Mouse (Mus musculus): ENCODE measurements at regions not wholly inside any gene's neighbourhood (a gene's known extent, or its start where the extent isn't known, plus 50 kb on each side); places are given as distances from the start of the nearest gene placed in this dataset.

- ATAC-seq (ENCODE audit: low read depth) (no peak), DNase-seq (no peak)
- Histone ChIP-seq H3K27me3 (no peaks in the 10 kb centered on the region; the same call in 1 of the 2 replicates), H3K4me1 (replicated peaks) (no peaks in the 10 kb centered on the region), H3K9ac (no peak overlapping the region), H3K36me3 (no peaks in the 10 kb centered on the region), H3K27ac (no peak overlapping the region), H3K4me3 (replicated peaks) (no peak overlapping the region), H3K9me3 (replicated peaks) (no peaks in the 10 kb centered on the region), H3K4me2 (no peak overlapping the region)
- WGBS (ENCODE audit: insufficient replicate concordance) = 65% methylated on average over 7 of the region's 7 CpGs
Measured at GRCm38 (mm10) chr13:92939032-92939431, 94.5 kb downstream of the Mtx3 start.

DNA sequence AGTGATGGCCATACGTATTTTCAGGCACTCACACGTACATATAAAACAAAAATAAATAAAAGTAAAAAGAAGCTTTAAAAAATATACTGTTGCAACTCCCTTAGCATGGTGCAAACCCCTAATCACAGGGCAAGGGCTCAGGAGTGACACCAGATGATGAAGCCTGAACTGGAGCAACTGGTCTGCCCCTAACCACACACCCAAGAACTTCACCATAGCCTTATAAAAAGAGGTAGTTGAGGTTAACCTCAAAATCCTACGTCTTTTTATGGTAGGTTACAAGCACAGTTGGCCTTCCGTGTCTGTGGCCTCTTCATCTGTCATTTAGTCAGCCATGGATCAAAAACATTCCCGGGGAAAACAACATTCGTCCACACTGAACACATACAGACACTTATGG lies 96.0 kb downstream of the Mtx3 start:
- ATAC-seq (ENCODE audit: low read depth) = no peak
- no peaks in the 10 kb centered on the region for H3K9me3 ChIP-seq (replicated peaks)
- no peaks in the 10 kb centered on the region; the same call in 1 of the 2 replicates for H3K27me3 ChIP-seq
- no peak overlapping the region for H3K4me3 ChIP-seq (replicated peaks)
- DNase-seq = no peak
- no peaks in the 10 kb centered on the region for H3K4me1 ChIP-seq (replicated peaks)
- H3K9ac ChIP-seq = no peak overlapping the region
- 15% methylated on average over 6 of the region's 6 CpGs for WGBS (ENCODE audit: insufficient replicate concordance)
- H3K36me3 ChIP-seq = no peaks in the 10 kb centered on the region
- H3K4me2 ChIP-seq = no peak overlapping the region
- no peak overlapping the region for H3K27ac ChIP-seq

DNA sequence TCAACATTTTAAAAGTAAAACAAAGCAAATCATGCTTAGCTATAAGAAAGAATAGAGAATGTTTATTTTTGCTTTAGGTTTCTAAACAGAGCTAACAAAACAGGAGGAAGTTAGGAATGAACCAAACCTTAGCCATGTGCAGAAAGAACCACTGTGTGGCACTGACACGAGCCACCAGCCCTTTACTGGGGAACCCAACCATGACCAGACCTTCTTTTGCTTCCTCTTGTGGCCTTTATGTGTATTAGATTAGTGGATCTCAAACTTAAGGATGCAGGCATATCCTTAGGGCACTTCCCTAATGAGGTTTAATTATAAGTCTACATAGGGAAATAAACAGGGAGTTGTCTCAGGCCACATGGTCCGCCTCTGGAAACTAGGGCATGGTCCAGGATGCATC lies 104.0 kb downstream of the Mtx3 start:
- H3K9ac ChIP-seq = no peak overlapping the region
- 43% methylated on average over 2 of the region's 2 CpGs for WGBS (ENCODE audit: insufficient replicate concordance)
- H3K4me3 ChIP-seq (replicated peaks) = no peak overlapping the region
- H3K27me3 ChIP-seq = no peaks in the 10 kb centered on the region
- no peak overlapping the region for H3K27ac ChIP-seq
- H3K4me2 ChIP-seq = no peak overlapping the region
- no peaks in the 10 kb centered on the region for H3K4me1 ChIP-seq (replicated peaks)
- DNase-seq (no peak), ATAC-seq (ENCODE audit: low read depth) (no peak)
- H3K36me3 ChIP-seq = no peaks in the 10 kb centered on the region
- H3K9me3 ChIP-seq (replicated peaks) = no peaks in the 10 kb centered on the region

- Histone ChIP-seq H3K27me3 (no peaks in the 10 kb centered on the region), H3K4me3 (replicated peaks) (no peak overlapping the region), H3K4me2 (no peak overlapping the region), H3K9me3 (replicated peaks) (no peaks in the 10 kb centered on the region), H3K9ac (no peak overlapping the region), H3K27ac (no peak overlapping the region), H3K36me3 (no peaks in the 10 kb centered on the region), H3K4me1 (replicated peaks) (no peaks in the 10 kb centered on the region)
- no peak for DNase-seq
- 53% methylated on average over 4 of the region's 4 CpGs for whole genome bisulfite sequencing (ENCODE audit: insufficient replicate concordance)
- ATAC-seq (ENCODE audit: low read depth) = no peak
Measured at GRCm38 (mm10) chr13:92960031-92960430, 115.5 kb downstream of the Mtx3 start.

- ATAC-seq (ENCODE audit: low read depth) = no peak
- no peak overlapping the region for H3K27ac ChIP-seq
- no peaks in the 10 kb centered on the region for H3K27me3 ChIP-seq
- no peak overlapping the region for H3K9ac ChIP-seq
- H3K4me2 ChIP-seq = no peak overlapping the region
- DNase-seq = no peak
- WGBS (ENCODE audit: insufficient replicate concordance) = 65% methylated on average over 5 of the region's 5 CpGs
- no peaks in the 10 kb centered on the region for H3K36me3 ChIP-seq
- no peaks in the 10 kb centered on the region for H3K4me1 ChIP-seq (replicated peaks)
- no peak overlapping the region for H3K4me3 ChIP-seq (replicated peaks)
- H3K9me3 ChIP-seq (replicated peaks) = no peaks in the 10 kb centered on the region
Measured at GRCm38 (mm10) chr13:92962625-92963024, 118.1 kb downstream of the Mtx3 start.

- no peak overlapping the region for H3K4me2 ChIP-seq
- DNase-seq (no peak), ATAC-seq (ENCODE audit: low read depth) (no peak)
- H3K9me3 ChIP-seq (replicated peaks) = no peaks in the 10 kb centered on the region
- WGBS (ENCODE audit: insufficient replicate concordance) = 66% methylated on average over 2 of the region's 2 CpGs
- H3K4me1 ChIP-seq (replicated peaks) = no peaks in the 10 kb centered on the region
- H3K4me3 ChIP-seq (replicated peaks) = no peak overlapping the region
- H3K36me3 ChIP-seq = no peaks in the 10 kb centered on the region
- no peak overlapping the region for H3K9ac ChIP-seq
- no peaks in the 10 kb centered on the region for H3K27me3 ChIP-seq
- H3K27ac ChIP-seq = no peak overlapping the region
Measured at GRCm38 (mm10) chr13:92963351-92963895, 118.9 kb downstream of the Mtx3 start.

- Histone ChIP-seq H3K27me3 (no peaks in the 10 kb centered on the region), H3K9ac (no peak overlapping the region), H3K9me3 (replicated peaks) (no peaks in the 10 kb centered on the region), H3K4me1 (replicated peaks) (no peaks in the 10 kb centered on the region), H3K27ac (no peak overlapping the region), H3K36me3 (no peaks in the 10 kb centered on the region), H3K4me2 (no peak overlapping the region), H3K4me3 (replicated peaks) (no peak overlapping the region)
- no peak for DNase-seq
- no peak for ATAC-seq (ENCODE audit: low read depth)
- WGBS (ENCODE audit: insufficient replicate concordance) = 20% methylated on average over 5 of the region's 5 CpGs
Measured at GRCm38 (mm10) chr13:92964213-92964743, 119.7 kb downstream of the Mtx3 start.

DNA sequence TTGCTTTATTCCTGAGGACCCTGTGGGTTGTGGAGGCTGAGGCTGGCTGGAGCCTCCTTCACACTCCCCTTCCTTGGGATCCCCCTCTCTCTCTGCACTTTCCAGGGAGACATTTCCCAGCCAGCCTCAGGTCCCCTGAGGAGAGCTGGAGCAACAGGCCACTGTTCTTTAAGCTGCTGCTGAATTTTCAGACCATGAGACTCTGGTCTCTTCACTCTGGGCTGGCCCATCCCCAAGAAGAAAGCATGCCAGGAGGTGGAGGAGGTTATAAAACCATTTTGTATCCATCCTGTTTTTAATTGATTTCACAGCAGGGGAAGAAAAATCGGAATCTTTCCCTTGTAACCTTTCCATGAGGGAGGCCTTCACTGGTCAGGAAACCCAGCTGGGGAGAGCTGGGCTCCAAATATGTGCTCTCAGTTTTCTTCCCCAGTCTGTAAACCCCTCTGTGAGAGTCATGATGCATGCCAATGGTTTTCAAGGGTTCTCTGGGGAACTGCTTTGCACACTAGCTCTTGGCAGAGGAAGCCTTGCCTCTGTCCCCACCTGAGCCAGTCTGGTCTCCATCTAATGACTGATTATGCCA lies 122.6 kb downstream of the Mtx3 start:
- DNase-seq = no peak
- ATAC-seq (ENCODE audit: low read depth) = no peak

DNA sequence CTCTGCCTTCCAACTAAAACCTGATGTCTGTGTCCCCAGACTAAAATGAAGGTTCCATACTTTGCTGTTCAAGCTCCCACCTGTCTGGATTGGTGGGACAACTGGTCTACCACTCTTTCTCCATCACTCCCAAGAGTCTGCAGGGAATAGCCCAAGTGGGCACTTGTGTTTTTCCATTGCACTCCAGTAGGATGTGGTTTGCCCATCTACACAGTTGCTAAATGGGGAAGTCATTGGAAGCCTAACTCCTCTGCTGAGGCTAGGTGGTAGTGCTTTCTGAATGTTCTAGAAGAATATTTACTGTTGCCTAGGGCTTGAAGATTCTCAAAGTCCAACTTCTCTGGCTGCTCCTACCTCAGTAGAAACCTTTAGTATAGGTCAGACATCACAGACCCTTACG lies 125.0 kb downstream of the Mtx3 start:
- Histone ChIP-seq H3K9ac (no peak overlapping the region), H3K4me1 (replicated peaks) (no peaks in the 10 kb centered on the region), H3K4me3 (replicated peaks) (no peak overlapping the region), H3K9me3 (replicated peaks) (no peaks in the 10 kb centered on the region), H3K4me2 (no peak overlapping the region), H3K36me3 (no peaks in the 10 kb centered on the region), H3K27ac (no peak overlapping the region), H3K27me3 (no peaks in the 10 kb centered on the region)
- DNase-seq = no peak
- WGBS (ENCODE audit: insufficient replicate concordance) = 81% methylated on average over 1 of the region's 1 CpGs
- ATAC-seq (ENCODE audit: low read depth) = no peak

More for the DNA sequence above, 122.6 kb downstream of the Mtx3 start:
- no peaks in the 10 kb centered on the region for H3K9me3 ChIP-seq (replicated peaks)
- H3K4me2 ChIP-seq = no peak overlapping the region
- H3K27me3 ChIP-seq = no peaks in the 10 kb centered on the region
- no peak overlapping the region for H3K9ac ChIP-seq
- H3K36me3 ChIP-seq = no peaks in the 10 kb centered on the region
- no peak overlapping the region for H3K27ac ChIP-seq
- H3K4me1 ChIP-seq (replicated peaks) = no peaks in the 10 kb centered on the region
- WGBS (ENCODE audit: insufficient replicate concordance) = 41% methylated on average over 1 of the region's 1 CpGs
- H3K4me3 ChIP-seq (replicated peaks) = no peak overlapping the region

GRCm38 (mm10) chr13:92972891-92973290 lies 128.3 kb downstream of the Mtx3 start:
- H3K9me3 ChIP-seq (replicated peaks) = no peaks in the 10 kb centered on the region
- no peak overlapping the region for H3K9ac ChIP-seq
- DNase-seq = no peak
- H3K4me3 ChIP-seq (replicated peaks) = no peak overlapping the region
- H3K27me3 ChIP-seq = no peaks in the 10 kb centered on the region
- no peaks in the 10 kb centered on the region for H3K36me3 ChIP-seq
- no peak for ATAC-seq (ENCODE audit: low read depth)
- no peak overlapping the region for H3K4me2 ChIP-seq
- WGBS (ENCODE audit: insufficient replicate concordance) = 68% methylated on average over 5 of the region's 5 CpGs
- H3K27ac ChIP-seq = no peak overlapping the region
- no peaks in the 10 kb centered on the region for H3K4me1 ChIP-seq (replicated peaks)

- DNase-seq = no peak
Measured at GRCm38 (mm10) chr13:92973791-92974190, 129.2 kb downstream of the Mtx3 start.

More at GRCm38 (mm10) chr13:92973791-92974190, 129.2 kb downstream of the Mtx3 start:
- Histone ChIP-seq H3K9ac (no peak overlapping the region), H3K4me2 (no peak overlapping the region), H3K4me1 (replicated peaks) (no peaks in the 10 kb centered on the region), H3K27ac (no peak overlapping the region), H3K9me3 (replicated peaks) (no peaks in the 10 kb centered on the region), H3K27me3 (no peaks in the 10 kb centered on the region), H3K4me3 (replicated peaks) (no peak overlapping the region), H3K36me3 (no peaks in the 10 kb centered on the region)
- ATAC-seq (ENCODE audit: low read depth) = no peak
- WGBS (ENCODE audit: insufficient replicate concordance) = 40% methylated on average over 4 of the region's 4 CpGs
